Mouse (Mus musculus) c-Kit-positive CD71-positive TER-119-positive erythroid progenitor cells, embryonic 14.5 days (primary cell): ENCODE data around the gene Dgke.
"Not testable (repeated sequence)": the region's sequence is repeated elsewhere in the genome, so short reads cannot be mapped to it uniquely, and the experiment has no call there.

Experiments
- DNase-seq: peaks from one replicate; pipeline ENCODE4 v3.0.0-alpha.2; 2013; ENCODE audit warnings: low spot score

The Dgke gene

GRCm38 (mm10) chr11:89066750-89067149, at the start of gene Dgke:
Gene Dgke (minus strand): TSS chr11:89066850.
- DNase-seq, result no peak

GRCm38 (mm10) chr11:89107180-89107807, 40.6 kb upstream of the Dgke start:
- no peak for DNase-seq

DNA sequence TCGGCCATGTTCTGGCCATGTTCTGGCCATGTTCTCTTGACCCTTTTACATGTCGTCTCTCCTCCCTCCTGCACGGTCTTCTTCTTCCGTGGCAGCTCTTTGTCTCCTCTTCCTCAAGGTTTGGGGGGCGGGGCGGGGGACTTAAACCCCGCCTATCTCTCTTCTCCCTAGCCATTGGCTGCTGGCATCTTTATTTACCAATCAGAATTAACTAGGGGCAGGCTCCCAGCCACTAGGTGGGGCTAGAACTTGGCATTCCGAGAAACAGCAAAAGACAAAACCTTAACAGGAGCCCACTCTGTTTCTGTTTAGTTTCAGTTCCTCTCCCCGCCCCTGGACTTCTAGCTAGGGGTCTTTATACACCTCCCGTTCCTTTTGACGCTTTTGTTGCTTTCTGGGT, 39.2 kb upstream of the Dgke start:
- DNase-seq, result peak; percentile 28

- no peak for DNase-seq
Measured at GRCm38 (mm10) chr11:89105211-89105610, 38.6 kb upstream of the Dgke start.

GRCm38 (mm10) chr11:89103166-89103565, 36.5 kb upstream of the Dgke start:
- DNase-seq, result no peak

GRCm38 (mm10) chr11:89100826-89101321, 34.2 kb upstream of the Dgke start:
- DNase-seq, result peak; percentile 14

GRCm38 (mm10) chr11:89100403-89100802, 33.8 kb upstream of the Dgke start:
- peak; percentile 72 for DNase-seq

GRCm38 (mm10) chr11:89098930-89099329, 32.3 kb upstream of the Dgke start:
- DNase-seq, result no peak

GRCm38 (mm10) chr11:89098083-89098835, 31.6 kb upstream of the Dgke start:
- DNase-seq, result no peak

DNA sequence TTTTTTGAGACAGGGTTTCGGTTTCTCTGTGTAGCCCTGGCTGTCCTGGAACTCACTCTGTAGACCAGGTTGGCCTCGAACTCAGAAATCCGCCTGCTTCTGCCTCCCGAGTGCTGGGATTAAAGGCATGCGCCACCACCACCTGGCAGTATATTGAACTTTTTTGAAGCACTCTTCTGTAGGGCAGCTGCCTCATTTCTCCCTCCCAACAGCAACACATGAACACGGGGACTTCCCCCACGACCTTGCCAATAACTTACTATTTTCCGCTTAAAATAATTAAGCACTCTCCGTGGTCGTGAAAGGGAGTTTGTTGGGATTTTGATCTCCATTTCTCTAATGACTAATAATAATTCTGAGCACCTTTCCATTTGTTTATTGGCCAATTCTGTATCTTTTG, 30.6 kb upstream of the Dgke start:
- DNase-seq, result not testable (repeated sequence)

GRCm38 (mm10) chr11:89095306-89095705, 28.7 kb upstream of the Dgke start:
- DNase-seq, result no peak

DNA sequence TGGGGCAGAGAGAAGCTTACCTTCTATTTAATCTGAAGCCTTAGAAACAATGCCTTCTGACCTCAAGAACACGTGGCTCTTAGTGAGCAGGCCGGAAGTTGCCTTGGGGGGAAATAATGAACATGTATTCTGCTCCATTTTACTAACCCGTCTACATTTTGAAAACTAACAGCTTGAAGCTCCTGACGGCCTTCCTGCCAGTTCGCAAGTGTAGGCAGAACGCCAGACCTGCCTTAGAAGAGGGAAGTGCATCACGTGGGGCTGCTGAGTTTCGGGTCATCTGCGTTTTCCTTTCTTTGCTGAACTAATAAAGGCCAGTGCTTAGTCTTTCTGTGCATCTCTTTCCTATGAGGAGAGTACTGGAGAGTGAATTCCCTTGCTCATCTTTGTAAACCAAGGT, 26.1 kb upstream of the Dgke start:
- no peak for DNase-seq

DNA sequence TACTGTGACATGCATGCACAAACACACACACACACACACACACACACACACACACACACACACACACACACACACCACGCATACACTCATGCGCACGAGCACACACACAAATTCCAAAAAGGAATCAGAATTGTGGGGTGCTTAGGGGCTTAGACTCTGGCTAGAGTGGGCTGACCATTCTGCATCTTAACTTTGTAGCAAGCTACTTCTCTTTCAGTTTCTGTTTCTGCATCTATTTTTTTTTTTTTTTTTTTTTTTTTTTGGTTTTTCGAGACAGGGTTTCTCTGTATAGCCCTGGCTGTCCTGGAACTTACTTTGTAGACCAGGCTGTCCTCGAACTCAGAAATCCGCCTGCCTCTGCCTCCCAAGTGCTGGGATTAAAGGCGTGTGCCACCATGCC, 23.7 kb upstream of the Dgke start:
- not testable (repeated sequence) for DNase-seq

GRCm38 (mm10) chr11:89088754-89089153, 22.1 kb upstream of the Dgke start:
- DNase-seq, result no peak

- no peak for DNase-seq
Measured at GRCm38 (mm10) chr11:89086208-89086809, 19.7 kb upstream of the Dgke start.

DNA sequence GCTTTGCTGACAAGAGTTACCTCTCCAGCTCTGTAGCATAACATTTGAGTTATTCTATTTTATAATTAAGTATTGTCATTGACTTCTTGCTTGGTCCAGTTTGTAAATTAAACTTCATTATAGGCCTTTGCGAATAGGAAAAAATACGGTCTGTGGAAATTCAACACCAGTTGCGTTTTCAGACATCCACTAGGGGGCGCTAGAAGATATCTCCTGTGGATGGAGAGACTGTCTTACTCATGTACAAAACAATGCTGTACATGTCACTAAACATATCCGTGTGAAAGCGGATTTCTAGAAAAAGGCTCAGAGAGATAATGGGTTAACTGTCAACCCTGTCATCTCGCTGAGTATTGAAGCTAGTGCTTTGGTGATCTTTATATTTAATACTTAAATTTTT, 18.0 kb upstream of the Dgke start:
- peak; percentile 44 for DNase-seq

DNA sequence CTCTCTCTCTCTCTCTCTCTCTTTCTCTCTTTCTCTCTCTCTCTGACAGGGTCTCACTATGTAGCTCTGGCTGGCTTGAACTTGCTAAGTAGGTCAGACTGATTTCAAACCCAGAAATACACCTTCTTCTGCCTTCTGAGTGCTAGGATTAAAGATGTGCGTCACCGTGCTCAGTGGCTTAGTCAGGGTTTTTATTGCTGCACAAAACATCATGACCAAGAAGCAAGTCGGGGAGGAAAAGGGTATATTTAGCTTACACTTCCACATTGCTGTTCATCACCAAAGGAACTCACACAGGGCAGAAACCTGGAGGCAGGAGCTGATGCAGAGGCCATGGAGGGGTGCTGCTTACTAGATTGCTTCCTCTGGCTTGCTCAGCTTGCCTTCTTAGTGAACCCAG, 16.0 kb upstream of the Dgke start:
- not testable (repeated sequence) for DNase-seq

DNA sequence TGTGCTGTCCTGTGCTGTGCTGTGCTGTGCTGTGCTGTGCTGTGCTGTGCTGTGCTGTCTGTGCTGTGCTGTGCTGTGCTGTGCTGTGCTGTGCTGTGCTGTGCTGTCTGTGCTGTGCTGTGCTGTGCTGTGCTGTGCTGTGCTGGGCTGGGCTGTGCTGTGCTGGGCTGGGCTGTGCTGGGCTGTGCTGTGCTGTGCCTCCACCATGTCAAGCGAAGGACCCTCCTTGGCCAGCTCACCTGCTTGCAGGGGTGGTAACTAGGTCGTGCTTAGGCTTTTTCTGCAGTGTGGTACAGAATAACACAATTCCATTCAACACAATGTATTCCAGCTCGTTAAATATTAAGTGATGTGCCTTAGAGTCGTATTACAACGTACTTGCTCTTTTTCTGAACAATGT, 15.3 kb upstream of the Dgke start:
- DNase-seq, result not testable (repeated sequence)

DNA sequence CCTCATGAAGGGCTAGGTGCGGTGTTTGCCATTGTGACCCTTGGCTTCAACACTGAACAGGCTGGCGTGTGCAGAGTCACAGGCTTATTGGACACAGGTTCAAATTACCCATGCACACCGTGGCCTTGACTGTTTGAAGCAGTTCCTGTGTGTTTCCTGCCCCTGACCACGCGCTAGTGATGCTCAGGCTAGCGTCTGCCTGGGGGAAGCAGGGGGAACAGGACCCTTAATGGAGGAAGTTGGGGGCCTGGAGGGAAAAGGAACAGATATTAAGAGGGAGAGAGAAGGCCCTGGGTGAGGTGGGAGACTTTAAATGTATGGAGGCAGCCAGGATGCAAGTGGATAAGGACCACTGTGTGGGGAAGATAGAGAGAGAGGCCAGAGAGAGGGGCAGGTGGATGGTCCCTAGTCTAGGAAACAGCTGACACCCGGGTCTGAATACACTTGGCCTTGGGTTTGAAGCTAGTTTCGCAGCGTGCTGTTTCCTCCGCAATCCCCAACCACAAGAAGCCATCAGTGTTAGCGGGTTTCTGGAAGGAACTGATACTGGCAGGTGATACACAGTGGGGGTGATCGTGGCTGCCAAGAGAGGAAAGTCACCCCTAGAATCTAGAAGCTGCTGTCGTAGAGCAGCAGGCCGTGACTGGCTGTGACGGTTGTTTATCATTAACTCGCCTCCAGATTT, 12.5 kb upstream of the Dgke start:
- DNase-seq, result no peak

GRCm38 (mm10) chr11:89078305-89078704, 11.7 kb upstream of the Dgke start:
- DNase-seq, result no peak

- no peak for DNase-seq
Measured at GRCm38 (mm10) chr11:89077601-89078000, 11.0 kb upstream of the Dgke start.

DNA sequence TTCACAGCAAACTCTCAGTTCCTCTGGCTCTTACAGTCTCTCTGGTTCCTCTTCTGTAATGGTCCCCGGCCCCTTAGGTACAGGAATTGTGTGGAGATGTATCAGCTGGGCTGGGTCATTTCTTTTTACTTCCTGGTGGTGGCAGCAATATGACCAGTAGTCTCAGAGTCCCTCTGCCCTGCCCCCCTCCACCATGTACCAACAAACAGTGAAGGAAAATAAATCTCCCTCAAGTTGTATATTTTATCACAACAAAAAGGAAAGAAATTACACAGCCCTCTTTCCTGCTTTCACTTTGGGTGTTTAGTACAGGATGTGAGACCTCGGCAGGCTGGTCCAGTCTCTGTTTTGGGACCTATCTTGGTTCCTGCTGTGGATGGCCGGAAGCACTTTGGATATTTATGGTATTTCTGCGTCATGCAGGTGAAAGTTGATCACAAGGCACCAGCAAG, 9.7 kb upstream of the Dgke start:
- DNase-seq, result no peak
